Mouse (Mus musculus): Measurements from ENCODE around the gene Cnr2. TPM values are rescaled to one million over a fixed set of nuclear protein-coding genes. Genes with fewer than 3 reads are reported as not detected.

Cnr2 gene
- total RNA-seq, 1 experiment = 0.04 TPM

DNA sequence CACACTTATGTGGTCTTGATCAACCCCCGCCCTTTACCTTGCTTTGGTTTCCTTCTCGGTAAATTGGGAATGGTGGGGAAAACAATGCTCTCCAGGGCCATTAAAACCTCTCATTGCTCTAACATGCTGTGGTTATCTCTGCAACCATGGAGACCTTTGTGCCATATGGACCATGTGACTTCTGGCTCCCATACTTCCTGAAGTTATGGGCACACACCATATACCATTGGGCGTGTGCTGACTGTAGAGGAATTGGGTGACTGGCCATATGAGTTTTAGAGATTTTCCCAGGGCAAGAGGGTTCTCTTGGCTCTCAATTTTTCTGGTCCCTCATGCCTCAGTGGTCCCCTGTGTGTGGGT lies 24.1 kb downstream of the Cnr2 start:
- TF ChIP-seq MAFK (IDR thresholded peaks at IDR 0.05; ENCODE audit: insufficient read depth, low read depth, low read length) = no peak
- TF ChIP-seq CHD2 (IDR thresholded peaks at IDR 0.05; ENCODE audit: low read depth, low read length) = no peak
- TF ChIP-seq ZC3H11A (IDR thresholded peaks at IDR 0.05; ENCODE audit: borderline replicate concordance, low read depth, low read length) = no peak
- TF ChIP-seq HCFC1 (IDR thresholded peaks at IDR 0.05; ENCODE audit: borderline replicate concordance, insufficient read depth, low read length) = no peak
- no peak for TF ChIP-seq ZNF384 (IDR thresholded peaks at IDR 0.05; ENCODE audit: low read depth, low read length)
- in situ Hi-C loops (cut with MboI; ENCODE audit: low sequenced_read_pairs in 2 of 2, unreplicated experiment in 2 of 2) = no loop called here
- Histone ChIP-seq H3K4me3 (ENCODE audit: insufficient read depth in 1 of 2, low read depth in 1 of 2, low read length in 2 of 2, poor library complexity in 1 of 2, severe bottlenecking in 1 of 2) (no peak overlapping the region), H3K27ac (ENCODE audit: insufficient read depth, low read depth, low read length, poor library complexity, severe bottlenecking) (no peak overlapping the region), H3K36me3 (ENCODE audit: control insufficient read depth, insufficient read depth, low read length, poor library complexity, severe bottlenecking) (peaks cover 7% of the 10 kb centered on the region; the same call in 1 of the 2 replicates), H3K9ac (ENCODE audit: insufficient read depth, low read depth, low read length, poor library complexity, severe bottlenecking) (no peak overlapping the region), H3K4me1 (ENCODE audit: control insufficient read depth in 2 of 2, insufficient read depth in 2 of 2, low read length in 2 of 2, poor library complexity in 1 of 2) (peaks cover 2 to 3% of the 10 kb centered on the region in 2 experiments; a peak in 2 of 4 replicates), H3K9me3 (ENCODE audit: control insufficient read depth, insufficient read depth, low read depth, low read length) (no peaks in the 10 kb centered on the region)
- DNase-seq (ENCODE audit: low read depth, low spot score) = no peak

DNA sequence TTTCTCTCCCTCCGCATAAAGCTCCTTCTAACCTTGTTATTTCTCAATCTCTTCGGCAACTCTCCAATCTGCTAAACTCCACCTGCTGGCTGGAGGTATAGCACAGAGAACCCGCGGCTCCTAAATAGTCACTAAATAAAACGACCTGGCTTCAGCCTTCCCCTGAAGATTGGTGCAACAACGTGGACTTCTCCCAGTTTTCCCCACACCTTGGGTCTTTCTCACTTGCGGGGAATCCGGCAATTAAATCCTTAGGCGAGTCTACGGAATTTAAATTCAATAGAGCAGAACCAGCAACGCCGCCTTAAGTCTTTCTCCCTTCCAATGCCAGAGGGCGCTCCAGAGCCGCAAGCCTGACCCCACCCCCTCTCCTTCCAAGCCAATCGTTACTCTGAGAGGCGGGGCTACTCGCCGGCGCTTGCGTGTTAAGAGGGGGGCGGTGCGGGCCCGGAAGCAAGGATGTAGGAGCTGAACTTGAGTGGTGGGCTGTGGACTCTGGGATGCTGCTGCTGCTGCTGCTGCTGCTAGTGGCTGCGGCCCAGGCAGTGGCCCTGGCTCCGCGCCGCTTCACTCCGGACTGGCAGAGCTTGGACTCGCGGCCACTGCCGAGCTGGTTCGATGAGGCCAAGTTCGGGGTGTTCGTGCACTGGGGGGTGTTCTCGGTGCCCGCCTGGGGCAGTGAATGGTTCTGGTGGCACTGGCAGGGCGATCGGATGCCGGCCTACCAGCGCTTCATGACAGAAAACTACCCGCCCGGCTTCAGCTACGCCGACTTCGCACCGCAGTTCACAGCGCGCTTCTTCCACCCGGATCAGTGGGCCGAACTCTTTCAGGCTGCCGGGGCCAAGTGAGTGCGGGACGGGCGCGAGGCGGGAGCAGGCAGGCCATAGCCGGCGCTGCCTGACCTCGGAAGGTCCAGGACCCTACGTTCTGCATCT lies 25.4 kb downstream of the Cnr2 start, which contains the start of gene Fuca1:
Gene Fuca1, plus strand, starts transcription at position 432 of the 938 bp plus-strand sequence.
- no peak for TF ChIP-seq MAFK (IDR thresholded peaks at IDR 0.05; ENCODE audit: insufficient read depth, low read depth, low read length)
- no peak for TF ChIP-seq ZC3H11A (IDR thresholded peaks at IDR 0.05; ENCODE audit: borderline replicate concordance, low read depth, low read length)
- no peak for TF ChIP-seq HCFC1 (IDR thresholded peaks at IDR 0.05; ENCODE audit: borderline replicate concordance, insufficient read depth, low read length)
- TF ChIP-seq CHD2 (IDR thresholded peaks at IDR 0.05; ENCODE audit: low read depth, low read length) = no peak
- TF ChIP-seq ZNF384 (IDR thresholded peaks at IDR 0.05; ENCODE audit: low read depth, low read length) = no peak
- peak within 1 kb of the TSS; percentile 86 for H3K9ac ChIP-seq (ENCODE audit: insufficient read depth, low read depth, low read length, poor library complexity, severe bottlenecking)
- no peaks in the 10 kb centered on the region for H3K9me3 ChIP-seq (ENCODE audit: control insufficient read depth, insufficient read depth, low read depth, low read length)
- peak within 1 kb of the TSS; percentile 93 to 98 for H3K4me3 ChIP-seq (ENCODE audit: insufficient read depth in 1 of 2, low read depth in 1 of 2, low read length in 2 of 2, poor library complexity in 1 of 2, severe bottlenecking in 1 of 2)
- peaks cover 7% of the 10 kb centered on the region; the same call in 1 of the 2 replicates for H3K36me3 ChIP-seq (ENCODE audit: control insufficient read depth, insufficient read depth, low read length, poor library complexity, severe bottlenecking)
- peak; percentile 99 for DNase-seq (ENCODE audit: low read depth, low spot score)
- H3K4me1 ChIP-seq (ENCODE audit: control insufficient read depth in 2 of 2, insufficient read depth in 2 of 2, low read length in 2 of 2, poor library complexity in 1 of 2) = peaks cover 2 to 6% of the 10 kb centered on the region in 2 experiments; a peak in 3 of 4 replicates
- in situ Hi-C loops (cut with MboI; ENCODE audit: low sequenced_read_pairs in 2 of 2, unreplicated experiment in 2 of 2) = no loop called here
- H3K27ac ChIP-seq (ENCODE audit: insufficient read depth, low read depth, low read length, poor library complexity, severe bottlenecking) = no peak within 1 kb of the TSS

DNA sequence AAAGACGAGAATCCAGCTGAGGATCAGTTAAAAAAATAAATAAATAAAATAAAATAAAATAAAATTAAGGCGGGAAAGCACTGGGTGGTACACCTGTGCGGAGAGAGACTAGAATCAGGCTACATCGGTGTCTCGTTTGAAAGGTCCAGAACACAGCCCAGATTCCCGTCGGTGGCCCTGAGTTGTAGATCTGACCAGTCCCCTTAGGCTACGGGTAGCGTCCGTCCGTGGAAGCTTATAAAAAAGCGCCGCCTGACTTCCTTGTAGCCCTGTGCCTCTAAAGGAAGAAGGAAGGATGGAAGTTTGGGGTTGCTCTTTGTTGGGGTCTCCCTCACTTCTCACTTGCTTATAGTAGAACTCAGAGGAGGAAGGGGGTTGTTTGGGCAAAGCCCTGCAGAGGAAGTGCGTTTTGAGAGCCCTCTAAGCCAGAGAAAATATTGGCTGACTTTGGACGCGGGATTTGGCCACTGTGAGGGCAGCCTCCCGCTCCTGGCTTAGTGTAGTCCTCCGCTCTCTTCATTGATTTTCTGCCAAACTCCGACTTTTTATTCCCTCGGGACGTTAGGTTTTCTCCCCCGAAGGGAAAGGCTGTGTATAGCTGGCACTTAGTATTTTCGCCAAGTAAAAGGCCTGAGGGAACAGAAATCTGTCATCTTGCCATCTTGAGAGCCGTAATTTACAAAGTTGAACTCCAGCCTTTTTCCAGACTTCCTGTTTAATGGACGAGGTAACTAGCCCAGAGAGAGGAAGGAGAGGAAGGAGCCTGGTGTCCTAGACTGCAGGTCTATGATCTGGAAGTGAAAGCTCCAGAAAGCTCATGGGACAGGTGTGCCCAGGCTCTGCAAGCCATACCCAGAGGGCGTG lies 26.3 kb downstream of the Cnr2 start:
- in situ Hi-C loops (cut with MboI; ENCODE audit: low sequenced_read_pairs in 2 of 2, unreplicated experiment in 2 of 2) = no loop called here
- H3K9me3 ChIP-seq (ENCODE audit: control insufficient read depth, insufficient read depth, low read depth, low read length) = no peaks in the 10 kb centered on the region
- no peak for TF ChIP-seq HCFC1 (IDR thresholded peaks at IDR 0.05; ENCODE audit: borderline replicate concordance, insufficient read depth, low read length)
- TF ChIP-seq MAFK (IDR thresholded peaks at IDR 0.05; ENCODE audit: insufficient read depth, low read depth, low read length) = no peak
- no peak for TF ChIP-seq ZNF384 (IDR thresholded peaks at IDR 0.05; ENCODE audit: low read depth, low read length)
- TF ChIP-seq CHD2 (IDR thresholded peaks at IDR 0.05; ENCODE audit: low read depth, low read length) = no peak
- no peak for TF ChIP-seq ZC3H11A (IDR thresholded peaks at IDR 0.05; ENCODE audit: borderline replicate concordance, low read depth, low read length)
- H3K9ac ChIP-seq (ENCODE audit: insufficient read depth, low read depth, low read length, poor library complexity, severe bottlenecking) = peak overlapping the region; percentile 86
- peaks cover 2 to 8% of the 10 kb centered on the region in 2 experiments for H3K4me1 ChIP-seq (ENCODE audit: control insufficient read depth in 2 of 2, insufficient read depth in 2 of 2, low read length in 2 of 2, poor library complexity in 1 of 2)
- H3K4me3 ChIP-seq (ENCODE audit: insufficient read depth in 1 of 2, low read depth in 1 of 2, low read length in 2 of 2, poor library complexity in 1 of 2, severe bottlenecking in 1 of 2) = peak overlapping the region; percentile 93 to 98
- DNase-seq (ENCODE audit: low read depth, low spot score) = no peak
- H3K27ac ChIP-seq (ENCODE audit: insufficient read depth, low read depth, low read length, poor library complexity, severe bottlenecking) = no peak overlapping the region
- H3K36me3 ChIP-seq (ENCODE audit: control insufficient read depth, insufficient read depth, low read length, poor library complexity, severe bottlenecking) = peaks cover 7% of the 10 kb centered on the region; the same call in 1 of the 2 replicates

DNA sequence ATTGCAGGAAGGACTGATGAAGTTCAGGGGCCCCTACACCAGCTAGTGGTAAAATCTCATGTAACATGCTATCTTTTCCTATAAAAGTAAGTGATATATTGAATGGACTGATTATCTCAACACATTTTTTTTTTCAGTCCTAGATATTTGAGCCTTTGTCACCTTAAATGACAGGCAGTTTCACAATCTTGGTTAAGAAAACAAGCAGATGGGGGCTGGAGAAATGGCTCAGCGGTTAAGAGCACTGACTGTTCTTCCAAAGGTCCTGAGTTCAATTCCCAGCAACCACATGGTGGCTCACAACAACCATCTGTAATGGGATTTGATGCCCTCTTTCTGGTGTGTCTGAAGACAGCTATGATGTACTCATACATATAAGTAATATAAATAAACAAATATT lies 27.0 kb downstream of the Cnr2 start:
- Histone ChIP-seq H3K36me3 (ENCODE audit: control insufficient read depth, insufficient read depth, low read length, poor library complexity, severe bottlenecking) (peaks cover 7% of the 10 kb centered on the region; the same call in 1 of the 2 replicates), H3K9ac (ENCODE audit: insufficient read depth, low read depth, low read length, poor library complexity, severe bottlenecking) (no peak overlapping the region), H3K9me3 (ENCODE audit: control insufficient read depth, insufficient read depth, low read depth, low read length) (no peaks in the 10 kb centered on the region), H3K4me3 (ENCODE audit: insufficient read depth in 1 of 2, low read depth in 1 of 2, low read length in 2 of 2, poor library complexity in 1 of 2, severe bottlenecking in 1 of 2) (no peak overlapping the region), H3K4me1 (ENCODE audit: control insufficient read depth in 2 of 2, insufficient read depth in 2 of 2, low read length in 2 of 2, poor library complexity in 1 of 2) (peaks cover 4 to 10% of the 10 kb centered on the region in 2 experiments), H3K27ac (ENCODE audit: insufficient read depth, low read depth, low read length, poor library complexity, severe bottlenecking) (no peak overlapping the region)
- no peak for DNase-seq (ENCODE audit: low read depth, low spot score)
- in situ Hi-C loops (cut with MboI; ENCODE audit: low sequenced_read_pairs in 2 of 2, unreplicated experiment in 2 of 2) = no loop called here
- TF ChIP-seq ZC3H11A (IDR thresholded peaks at IDR 0.05; ENCODE audit: borderline replicate concordance, low read depth, low read length) (no peak), HCFC1 (IDR thresholded peaks at IDR 0.05; ENCODE audit: borderline replicate concordance, insufficient read depth, low read length) (no peak), CHD2 (IDR thresholded peaks at IDR 0.05; ENCODE audit: low read depth, low read length) (no peak), ZNF384 (IDR thresholded peaks at IDR 0.05; ENCODE audit: low read depth, low read length) (no peak), MAFK (IDR thresholded peaks at IDR 0.05; ENCODE audit: insufficient read depth, low read depth, low read length) (no peak)
